Mouse (Mus musculus) lung, postnatal 14 days (tissue): Measurements from ENCODE around the gene Rcc1l.

ENCODE experiments used
- DNase-seq: peaks from one replicate; pipeline ENCODE4 v3.0.0; 2021

The Rcc1l gene

GRCm38 (mm10) chr5:134176169-134176881 lies at the start of gene Rcc1l:
Gene Rcc1l, minus strand, starts transcription at chr5:134176774.
- peak; percentile 85 for DNase-seq

DNA sequence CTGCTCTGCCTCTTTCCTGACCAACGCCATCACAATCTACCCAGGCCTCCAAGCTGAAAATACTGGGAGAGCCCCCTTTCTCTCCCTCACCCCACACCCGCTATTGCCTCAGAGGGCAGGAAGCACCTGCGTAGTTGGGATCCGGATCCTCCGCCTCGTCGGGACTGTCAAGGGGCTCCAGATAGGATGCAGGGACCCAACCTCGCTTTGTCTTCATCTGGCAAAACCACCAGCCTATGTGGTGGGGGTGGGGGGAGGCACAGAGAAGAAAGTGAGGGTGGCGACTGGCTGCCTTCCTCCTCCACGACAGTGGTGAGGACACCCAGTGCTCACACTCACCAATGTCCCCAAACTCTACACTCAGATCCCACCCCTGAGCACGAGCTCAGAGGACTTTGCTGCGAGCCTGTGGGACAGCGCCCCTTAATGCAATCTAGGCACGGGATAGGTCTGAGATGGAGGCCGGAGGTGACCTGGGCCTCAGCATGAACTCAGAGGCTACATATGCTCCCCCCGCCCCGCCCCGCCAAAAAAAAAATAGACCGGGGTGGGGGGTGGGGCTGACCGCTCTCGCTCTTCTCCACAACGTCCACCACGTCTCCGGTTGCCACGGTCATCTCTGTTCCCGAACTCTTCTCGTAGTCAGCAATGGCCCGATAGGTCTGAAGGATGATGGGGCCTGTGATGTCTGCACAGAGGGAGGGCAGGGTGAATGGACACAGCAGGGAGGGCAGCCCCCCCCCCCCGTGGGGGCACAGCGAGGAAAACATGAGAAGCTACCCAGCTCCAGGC lies 48.7 kb upstream of the Rcc1l start:
- no peak for DNase-seq

GRCm38 (mm10) chr5:134221708-134222150 lies 45.2 kb upstream of the Rcc1l start:
- DNase-seq = no peak

DNA sequence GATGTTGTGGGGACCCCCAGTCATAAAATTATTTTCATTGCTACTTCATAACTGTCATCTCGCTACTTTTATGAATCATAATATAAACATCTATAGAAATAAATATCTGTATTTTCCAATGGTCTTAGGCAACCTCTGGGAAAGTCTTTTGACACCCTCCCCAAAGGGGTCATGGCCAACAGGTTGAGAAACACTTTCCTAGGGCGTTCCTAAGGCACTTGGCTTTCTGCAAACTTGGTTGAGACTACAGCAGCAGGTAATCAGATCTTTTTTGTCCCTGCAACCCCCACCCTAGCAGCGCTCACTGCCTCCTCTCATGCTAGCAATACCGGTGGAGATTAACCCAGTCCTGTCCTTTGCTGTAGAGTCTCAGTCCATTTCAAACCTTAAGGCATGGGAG lies 44.7 kb upstream of the Rcc1l start:
- no peak for DNase-seq

GRCm38 (mm10) chr5:134217900-134218299 lies 41.3 kb upstream of the Rcc1l start:
- DNase-seq = no peak

- DNase-seq = peak; percentile 39
These were observed 37.6 kb upstream of the Rcc1l start for GRCm38 (mm10) chr5:134214021-134214806.

DNA sequence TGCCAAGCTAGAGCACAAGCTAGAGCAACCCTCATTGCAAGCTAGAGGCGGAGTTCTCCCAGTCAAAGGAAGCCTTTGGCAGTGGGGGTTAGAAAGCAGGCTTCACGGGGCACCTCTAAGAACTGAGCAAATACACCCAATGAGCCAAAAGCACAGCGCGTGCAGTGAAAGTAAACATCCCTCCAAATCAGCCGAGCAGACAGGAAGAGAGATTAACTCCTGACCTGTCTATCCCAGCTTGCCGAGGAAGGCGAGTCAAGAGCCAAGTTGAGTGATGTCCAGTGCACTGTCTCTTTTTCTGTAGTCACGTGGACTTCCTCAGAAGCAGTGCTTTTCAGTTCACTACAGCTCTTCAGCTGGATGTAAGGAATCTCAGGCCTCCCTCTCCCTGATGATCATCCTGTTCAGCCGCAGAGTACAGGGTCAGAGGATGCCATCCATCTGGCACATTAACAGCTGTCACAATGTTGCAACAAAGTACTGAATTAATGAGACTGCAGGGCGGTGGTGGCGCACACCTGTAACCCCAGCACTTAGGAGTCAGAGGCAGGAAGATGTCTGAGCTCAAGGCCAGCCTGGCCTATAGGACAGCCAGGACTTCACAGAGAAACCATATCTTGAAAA lies 33.5 kb upstream of the Rcc1l start:
- peak; percentile 68 for DNase-seq

DNA sequence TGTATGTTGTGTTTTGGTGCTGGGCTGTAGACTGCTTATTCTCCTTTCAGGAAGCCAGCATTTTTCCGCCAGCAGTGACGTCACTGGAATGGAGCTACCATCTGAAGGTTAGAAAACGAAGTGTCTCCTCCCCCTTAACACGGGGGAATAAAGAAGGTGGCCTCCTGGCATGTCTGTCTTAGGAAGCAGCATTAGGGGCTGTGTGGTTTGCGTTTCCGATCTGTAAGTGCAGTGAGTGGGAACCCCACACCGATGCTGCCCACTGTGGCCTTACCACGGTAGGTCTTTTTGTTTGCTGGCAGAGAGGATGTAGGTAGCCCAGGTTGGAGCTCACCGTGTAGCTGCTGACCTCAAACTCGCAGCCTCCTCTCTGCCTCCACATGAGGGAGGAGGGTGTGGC lies 30.1 kb upstream of the Rcc1l start:
- DNase-seq = no peak

GRCm38 (mm10) chr5:134193664-134194063 lies 17.1 kb upstream of the Rcc1l start:
- DNase-seq = no peak

DNA sequence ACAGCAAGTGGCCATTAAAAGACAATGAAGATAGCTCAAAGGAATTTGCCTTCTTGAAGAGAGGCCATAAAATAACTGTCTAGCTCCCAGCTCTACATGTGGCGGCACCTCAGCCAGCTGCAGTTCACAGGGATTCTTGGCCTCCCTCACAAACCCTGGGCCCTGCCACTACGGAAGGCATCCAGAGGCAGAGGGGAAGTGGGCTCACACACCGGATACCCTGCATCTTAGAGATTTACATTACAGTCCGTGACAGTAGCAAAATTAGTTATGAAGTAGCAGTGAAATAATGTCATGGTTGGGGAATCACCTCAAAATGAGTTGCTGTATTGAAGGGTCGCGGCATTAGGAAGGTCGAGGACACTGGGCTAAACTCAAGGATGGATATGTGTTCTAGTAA lies 12.0 kb upstream of the Rcc1l start:
- DNase-seq = no peak

- DNase-seq = peak; percentile 71
These were observed 10.6 kb upstream of the Rcc1l start for GRCm38 (mm10) chr5:134186961-134187731.

GRCm38 (mm10) chr5:134186059-134186458 lies 9.5 kb upstream of the Rcc1l start:
- DNase-seq = no peak

DNA sequence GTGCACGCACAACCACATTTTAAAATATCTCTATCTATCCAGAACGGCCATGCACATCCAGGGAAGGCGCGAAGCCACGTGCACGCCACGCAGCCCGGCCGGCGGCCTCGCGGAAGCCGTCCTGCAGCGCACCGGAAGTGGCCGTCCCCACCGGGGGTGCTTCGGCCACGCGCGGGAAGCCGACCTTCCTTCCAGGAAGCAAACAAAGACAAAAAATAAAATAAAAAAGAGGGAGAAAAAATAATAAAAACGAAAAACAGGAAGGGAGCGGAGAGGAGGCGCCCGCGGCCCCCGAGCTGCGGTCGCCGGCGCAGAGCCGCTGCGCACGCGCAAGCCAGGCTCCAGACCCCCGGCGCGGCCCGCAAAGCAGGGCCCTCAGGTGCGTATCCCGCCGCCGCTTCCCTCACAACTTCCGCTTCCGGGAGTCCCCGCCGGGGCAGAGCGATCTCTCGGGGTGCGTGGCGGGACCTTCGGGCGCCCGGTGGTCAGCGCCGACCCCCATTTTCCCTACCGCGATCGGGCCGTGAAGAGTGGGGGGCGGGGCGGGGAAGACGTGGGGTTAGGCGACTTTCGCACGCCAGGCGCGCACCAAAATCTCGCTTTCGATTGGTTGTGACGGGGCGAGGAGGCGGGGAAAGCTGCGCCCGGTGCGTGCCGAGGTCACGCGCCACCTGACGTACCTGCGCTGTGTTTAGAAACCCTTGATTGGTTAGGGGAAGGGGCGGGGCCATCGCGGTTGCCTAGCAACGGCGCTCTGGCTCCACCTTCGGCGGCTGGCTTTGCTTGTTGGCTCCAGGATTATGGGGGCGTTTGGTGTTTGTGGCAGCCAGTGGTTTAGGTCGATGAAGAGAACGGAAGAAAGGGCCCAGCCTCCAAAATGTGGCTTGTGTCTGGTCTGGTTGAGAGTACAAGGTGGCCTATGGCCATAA lies 7.6 kb upstream of the Rcc1l start, which contains the start of gene Gtf2ird2:
Gene Gtf2ird2 (plus strand): TSS at position 140 of the 929 bp plus-strand sequence.
- peak; percentile 99 for DNase-seq

- no peak for DNase-seq
These were observed 6.6 kb upstream of the Rcc1l start for GRCm38 (mm10) chr5:134183162-134183561.

DNA sequence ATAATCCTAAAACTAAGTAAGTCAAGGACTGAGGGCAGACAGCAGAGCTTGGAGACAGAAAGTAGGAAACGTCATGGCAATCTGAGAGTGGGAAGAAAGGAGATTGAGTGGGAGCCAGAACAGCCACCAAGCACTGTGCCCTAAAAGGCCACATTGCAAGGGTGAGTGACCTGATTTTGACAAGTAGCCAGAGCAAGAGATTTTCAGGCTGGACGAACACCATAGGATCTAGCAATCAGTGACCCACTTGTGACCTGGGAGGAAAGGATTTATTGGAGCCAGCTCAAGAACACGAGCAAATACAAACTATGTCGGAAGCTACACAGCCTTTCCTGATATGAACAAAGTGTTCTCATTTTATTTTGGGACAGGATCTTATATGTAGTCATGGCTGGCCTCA lies 6.2 kb upstream of the Rcc1l start:
- DNase-seq = peak; percentile 48

DNA sequence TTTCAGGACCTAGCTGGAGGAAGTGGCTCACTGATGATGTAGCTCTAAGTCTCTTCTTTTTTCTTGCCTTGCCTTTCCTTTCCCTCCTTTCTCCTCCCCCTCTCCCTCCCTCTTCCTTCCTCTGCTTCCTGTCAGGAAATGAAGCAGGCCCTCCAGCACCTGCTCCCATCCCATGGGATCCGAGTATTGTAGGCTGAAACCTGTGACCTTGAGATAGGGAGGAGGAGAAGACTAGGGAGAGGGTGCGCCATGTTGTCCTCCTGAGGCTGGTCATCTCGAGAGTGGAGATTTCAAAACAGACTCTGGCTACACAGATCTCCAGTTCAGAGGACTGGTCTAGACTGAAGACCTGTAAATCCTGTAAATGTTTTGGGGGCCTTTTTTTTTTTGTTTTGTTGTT lies 5.6 kb upstream of the Rcc1l start:
- DNase-seq = no peak

- peak; percentile 92 for DNase-seq
These were observed 3.3 kb upstream of the Rcc1l start for GRCm38 (mm10) chr5:134179871-134180270.

DNA sequence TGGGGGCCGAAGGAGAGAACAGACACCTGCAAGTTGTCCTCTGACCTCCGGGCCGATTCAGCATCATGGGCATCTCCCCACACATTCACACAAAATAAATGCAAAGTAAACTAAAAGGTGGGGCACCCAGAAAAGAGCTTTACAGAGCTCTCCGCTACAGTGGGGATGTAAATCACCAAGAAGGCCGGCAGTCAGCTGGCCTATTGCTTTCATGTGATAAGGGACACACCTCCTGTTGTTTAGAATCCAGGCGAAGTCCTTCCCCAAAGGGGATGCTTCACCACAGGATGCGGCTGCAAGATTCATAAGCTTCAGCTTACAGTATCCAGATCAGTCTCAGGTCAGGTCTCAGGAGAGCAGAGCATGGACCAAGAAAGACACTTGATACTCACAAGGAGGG lies 2.0 kb upstream of the Rcc1l start:
- DNase-seq = no peak

DNA sequence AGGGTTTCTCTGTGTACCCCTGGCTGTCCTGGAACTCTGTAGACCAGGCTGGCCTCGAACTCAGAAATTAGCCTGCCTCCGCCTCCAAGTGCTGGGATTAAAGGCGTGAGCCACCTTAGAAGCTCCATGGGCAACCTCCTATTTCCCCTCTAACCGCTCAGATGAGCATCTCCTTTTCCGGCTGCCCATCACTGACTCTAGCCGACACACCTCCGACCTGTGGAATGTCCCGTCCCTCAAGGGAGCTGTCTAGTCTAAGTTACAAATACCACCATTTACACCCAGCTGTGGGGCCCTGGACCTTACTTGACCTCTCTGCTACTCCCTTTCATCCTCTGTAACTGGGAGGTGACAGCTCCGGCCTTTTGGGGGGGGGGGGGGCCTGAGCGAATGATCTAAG lies 878 bp downstream of the Rcc1l start:
- DNase-seq = no peak

DNA sequence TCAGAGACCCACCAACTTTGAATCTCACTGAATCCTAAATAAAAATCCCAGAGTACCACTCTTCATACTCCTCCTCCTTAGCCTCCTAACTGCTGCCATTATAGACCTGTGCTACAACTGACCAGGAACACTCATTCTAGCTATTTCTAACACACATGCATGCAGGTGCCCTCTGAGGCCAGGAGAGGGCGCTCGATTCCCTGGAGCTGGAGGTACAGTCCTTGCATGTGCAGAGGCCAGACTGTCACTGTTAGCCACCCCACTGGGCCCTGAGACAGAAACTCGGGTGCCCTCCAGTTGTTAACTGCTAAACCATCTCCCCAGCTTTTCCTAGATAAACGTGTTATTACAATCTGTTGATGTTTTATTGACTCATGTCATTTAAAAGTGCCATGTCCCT lies 3.4 kb downstream of the Rcc1l start:
- DNase-seq = peak; percentile 29

DNA sequence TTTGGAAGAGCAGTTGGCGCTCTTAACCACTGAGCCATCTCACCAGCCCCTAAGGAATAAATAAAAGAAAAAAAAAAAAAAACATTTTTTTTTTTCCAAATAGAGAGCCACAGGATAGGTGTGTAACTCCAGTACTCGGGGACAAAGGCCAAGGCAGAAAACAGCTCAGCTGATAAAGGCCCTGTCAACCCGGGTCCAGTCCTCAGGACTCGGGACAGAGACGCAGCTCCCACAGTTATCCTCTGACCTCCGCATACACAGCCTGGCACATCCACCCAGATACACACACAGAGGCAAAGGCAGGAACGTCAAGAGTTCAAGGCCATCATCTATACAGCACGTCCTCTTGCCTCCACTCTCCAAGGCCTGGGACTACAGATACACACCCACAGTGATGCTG lies 6.4 kb downstream of the Rcc1l start:
- DNase-seq = no peak
